Mouse (Mus musculus) kidney, postnatal 0 days (tissue): ENCODE results near the gene Slc27a5. TPM values are rescaled to one million over a fixed set of nuclear protein-coding genes. Genes with fewer than 3 reads are reported as not detected.
A peak's percentile ranks its signal among the peaks of the same experiment; 100 is the strongest.

Source experiments
- ATAC-seq: fragments of 200-750 bp; cut with Nextera tagmentation; replicated peaks from 2 replicates; pipeline ENCODE4 v1.8.0; 2017; ENCODE audit warnings: low read depth, moderate number of reproducible peaks, moderate TSS enrichment, moderate library complexity; ENCODE audit not compliant: low FRiP score
- DNase-seq: peaks from one replicate; pipeline ENCODE4 v3.0.0-alpha.2; 2016; ENCODE audit warnings: low spot score
- H3K27ac ChIP-seq: fragments of 300-500 bp; sonication (generic); 2 replicates; pipeline ENCODE4 v1.5.1; 2014; ENCODE audit warnings: mild to moderate bottlenecking
- H3K27me3 ChIP-seq: fragments of 300-500 bp; sonication (generic); 2 replicates; pipeline ENCODE4 v1.6.1; 2014; ENCODE audit warnings: low read length, mixed read lengths; ENCODE audit not compliant: insufficient read depth
- H3K36me3 ChIP-seq: fragments of 300-500 bp; sonication (generic); 2 replicates; pipeline ENCODE4 v1.6.1; 2014; ENCODE audit warnings: low read length, mixed read lengths; ENCODE audit not compliant: insufficient read depth
- H3K4me1 ChIP-seq: fragments of 300-500 bp; sonication (generic); replicated peaks from 2 replicates; pipeline ENCODE4 v1.6.1; 2014; ENCODE audit warnings: antibody characterized with exemption, low read length, mixed read lengths; ENCODE audit not compliant: insufficient read depth
- H3K4me2 ChIP-seq: fragments of 300-500 bp; sonication (generic); 2 replicates; pipeline ENCODE4 v1.6.1; 2014; ENCODE audit warnings: mild to moderate bottlenecking, low read length, moderate library complexity, mixed read lengths
- H3K4me3 ChIP-seq: fragments of 300-500 bp; sonication (generic); replicated peaks from 2 replicates; pipeline ENCODE4 v1.5.1; 2014; ENCODE audit warnings: low read depth, low read length
- H3K9ac ChIP-seq: fragments of 300-500 bp; sonication (generic); 2 replicates; pipeline ENCODE4 v1.6.1; 2014; ENCODE audit warnings: low read depth, low read length
- H3K9me3 ChIP-seq: fragments of 300-500 bp; sonication (generic); replicated peaks from 2 replicates; pipeline ENCODE4 v1.6.1; 2016; ENCODE audit warnings: low read length, inconsistent platforms, mixed read lengths
- CTCF ChIP-seq: IDR thresholded peaks from 2 replicates; pipeline ENCODE4 v1.5.1; 2016; ENCODE audit warnings: antibody characterized with exemption, low read depth, mild to moderate bottlenecking, moderate library complexity
- WGBS: fragments of 180-500 bp; shearing (Covaris S2); extraction: QIAGEN DNeasy Blood & Tissue Kit; methylation state at CpG from one replicate; pipeline ENCODE4 v1.1.7; 2014; 5-methylcytosine and 5-hydroxymethylcytosine counted together
- polyA plus RNA-seq: library from polyadenylated mRNA; unstranded; fragments of >200 nt; fragmentation: Nextera tagmentation; extraction: Ambion mirVana; gene quantifications from 2 replicates; pipeline ENCODE4 v1.2.1, GENCODE M21; 2015

Gene Slc27a5
- 0.07 and 0.11 TPM in 2 replicates for polyA plus RNA-seq

- 82% methylated on average over 5 of the region's 5 CpGs for WGBS
- TF ChIP-seq CTCF: no peak
These were observed at the start of gene Slc27a5 for GRCm38 (mm10) chr7:12998053-12998452. Gene Slc27a5, minus strand, starts transcription at chr7:12998192.

GRCm38 (mm10) chr7:13046084-13046483 lies 48.1 kb upstream of the Slc27a5 start:
- no peak overlapping the region for H3K4me3 ChIP-seq
- H3K4me1 ChIP-seq: 0 out of 2 replicates have a peak, but pooled peaks cover 3% of the 10 kb centered on the region
- no peaks in the 10 kb centered on the region for H3K9me3 ChIP-seq
- H3K27ac ChIP-seq: no peak overlapping the region
- H3K9ac ChIP-seq: no peak overlapping the region
- peak; percentile 61 for ATAC-seq
- 1% methylated on average over 2 of the region's 2 CpGs for WGBS
- no peak overlapping the region for H3K4me2 ChIP-seq
- H3K36me3 ChIP-seq: no peaks in the 10 kb centered on the region
- H3K27me3 ChIP-seq: peaks cover 9% of the 10 kb centered on the region
- DNase-seq: peak; percentile 93
- peak; percentile 95 for TF ChIP-seq CTCF

More at GRCm38 (mm10) chr7:12998053-12998452, at the start of gene Slc27a5:
- Histone ChIP-seq H3K4me3 (no peak within 1 kb of the TSS), H3K4me1 (no peaks in the 10 kb centered on the region), H3K27me3 (no peaks in the 10 kb centered on the region), H3K36me3 (no peaks in the 10 kb centered on the region), H3K4me2 (no peak within 1 kb of the TSS), H3K9ac (no peak within 1 kb of the TSS), H3K27ac (no peak within 1 kb of the TSS), H3K9me3 (no peaks in the 10 kb centered on the region)
- ATAC-seq (no peak), DNase-seq (no peak)

GRCm38 (mm10) chr7:13044254-13044625 lies 46.2 kb upstream of the Slc27a5 start:
- Histone ChIP-seq H3K9me3 (no peaks in the 10 kb centered on the region), H3K4me2 (peak overlapping the region; percentile 81), H3K9ac (peak overlapping the region; percentile 38), H3K27ac (no peak overlapping the region), H3K27me3 (peaks cover 9% of the 10 kb centered on the region), H3K4me1 (peaks cover 4% of the 10 kb centered on the region), H3K36me3 (no peaks in the 10 kb centered on the region), H3K4me3 (peak overlapping the region; percentile 31)
- ATAC-seq (0 out of 2 replicates have a peak, but pooled peaks have one; percentile 3), DNase-seq (no peak)
- TF ChIP-seq CTCF: no peak
- 2% methylated on average over 23 of the region's 23 CpGs for WGBS

GRCm38 (mm10) chr7:13043445-13044253 lies 45.7 kb upstream of the Slc27a5 start:
- Histone ChIP-seq H3K36me3 (no peaks in the 10 kb centered on the region), H3K4me2 (peak overlapping the region; percentile 81), H3K4me1 (peaks cover 10% of the 10 kb centered on the region), H3K4me3 (peak overlapping the region; percentile 31), H3K27me3 (peaks cover 9% of the 10 kb centered on the region), H3K27ac (no peak overlapping the region), H3K9ac (peak overlapping the region; percentile 38), H3K9me3 (no peaks in the 10 kb centered on the region)
- TF ChIP-seq CTCF: no peak
- ATAC-seq (peak; percentile 23; the same call in 1 of the 2 replicates), DNase-seq (peak; percentile 33)
- 5% methylated on average over 88 of the region's 88 CpGs for WGBS

GRCm38 (mm10) chr7:13043120-13043444 lies 45.1 kb upstream of the Slc27a5 start:
- WGBS: 47% methylated on average over 16 of the region's 16 CpGs
- Histone ChIP-seq H3K9me3 (no peaks in the 10 kb centered on the region), H3K4me2 (peak overlapping the region; percentile 81), H3K27ac (no peak overlapping the region), H3K9ac (no peak overlapping the region; the same call in 1 of the 2 replicates), H3K27me3 (peaks cover 9% of the 10 kb centered on the region), H3K4me1 (peaks cover 12% of the 10 kb centered on the region), H3K4me3 (peak overlapping the region; percentile 31), H3K36me3 (no peaks in the 10 kb centered on the region)
- no peak for ATAC-seq
- DNase-seq: no peak
- no peak for TF ChIP-seq CTCF

- H3K4me2 ChIP-seq: no peak overlapping the region
- no peak overlapping the region for H3K27ac ChIP-seq
- no peak overlapping the region for H3K4me3 ChIP-seq
- no peak for ATAC-seq
- DNase-seq: no peak
- H3K27me3 ChIP-seq: peaks cover 9% of the 10 kb centered on the region
- peaks cover 12% of the 10 kb centered on the region for H3K4me1 ChIP-seq
- no peak for TF ChIP-seq CTCF
- no peaks in the 10 kb centered on the region for H3K9me3 ChIP-seq
- no peaks in the 10 kb centered on the region for H3K36me3 ChIP-seq
- 80% methylated on average over 6 of the region's 6 CpGs for WGBS
- no peak overlapping the region for H3K9ac ChIP-seq
These were observed 44.5 kb upstream of the Slc27a5 start for GRCm38 (mm10) chr7:13042511-13042910.
